Mouse (Mus musculus): ENCODE data around the gene Rab3c.

Rab3c gene

GRCm38 (mm10) chr13:110184963-110185685 lies 95.7 kb downstream of the Rab3c start:
- no peak for DNase-seq

- DNase-seq = no peak
Measured at GRCm38 (mm10) chr13:110175651-110176050, 105.1 kb downstream of the Rab3c start.

GRCm38 (mm10) chr13:110169669-110170068 lies 111.1 kb downstream of the Rab3c start:
- DNase-seq = no peak

- DNase-seq = no peak
Measured at GRCm38 (mm10) chr13:110169152-110169551, 111.6 kb downstream of the Rab3c start.

GRCm38 (mm10) chr13:110168570-110168969 lies 112.2 kb downstream of the Rab3c start:
- peak; percentile 36 for DNase-seq

GRCm38 (mm10) chr13:110166622-110167330 lies 114.0 kb downstream of the Rab3c start:
- DNase-seq = no peak

- DNase-seq = no peak
Measured at GRCm38 (mm10) chr13:110159980-110160379, 120.8 kb downstream of the Rab3c start.

GRCm38 (mm10) chr13:110158588-110159519 lies 121.9 kb downstream of the Rab3c start:
- no peak for DNase-seq

- peak; percentile 27 for DNase-seq
Measured at GRCm38 (mm10) chr13:110145545-110145944, 135.3 kb downstream of the Rab3c start.

GRCm38 (mm10) chr13:110145019-110145418 lies 135.8 kb downstream of the Rab3c start:
- DNase-seq = peak; percentile 75

- DNase-seq = peak; percentile 40
Measured at GRCm38 (mm10) chr13:110139339-110139738, 141.5 kb downstream of the Rab3c start.

- no peak for DNase-seq
Measured at GRCm38 (mm10) chr13:110138644-110139043, 142.2 kb downstream of the Rab3c start.

GRCm38 (mm10) chr13:110127613-110128258 lies 153.1 kb downstream of the Rab3c start:
- no peak for DNase-seq

- no peak for DNase-seq
Measured at GRCm38 (mm10) chr13:110122825-110123224, 158.0 kb downstream of the Rab3c start.

GRCm38 (mm10) chr13:110116892-110117291 lies 163.9 kb downstream of the Rab3c start:
- DNase-seq = no peak

GRCm38 (mm10) chr13:110116316-110116715 lies 164.5 kb downstream of the Rab3c start:
- DNase-seq = peak; percentile 52

- DNase-seq = no peak
Measured at GRCm38 (mm10) chr13:110114870-110115645, 165.7 kb downstream of the Rab3c start.

- DNase-seq = no peak
Measured at GRCm38 (mm10) chr13:110113711-110114110, 167.1 kb downstream of the Rab3c start.

GRCm38 (mm10) chr13:110097424-110098050 lies 183.3 kb downstream of the Rab3c start:
- no peak for DNase-seq

GRCm38 (mm10) chr13:110094998-110095397 lies 185.8 kb downstream of the Rab3c start:
- no peak for DNase-seq

Data from cerebellum, adult 8-10 months (tissue).